8 mouse cellular contexts compared by ENCODE assay signal in the genomic region with DNA sequence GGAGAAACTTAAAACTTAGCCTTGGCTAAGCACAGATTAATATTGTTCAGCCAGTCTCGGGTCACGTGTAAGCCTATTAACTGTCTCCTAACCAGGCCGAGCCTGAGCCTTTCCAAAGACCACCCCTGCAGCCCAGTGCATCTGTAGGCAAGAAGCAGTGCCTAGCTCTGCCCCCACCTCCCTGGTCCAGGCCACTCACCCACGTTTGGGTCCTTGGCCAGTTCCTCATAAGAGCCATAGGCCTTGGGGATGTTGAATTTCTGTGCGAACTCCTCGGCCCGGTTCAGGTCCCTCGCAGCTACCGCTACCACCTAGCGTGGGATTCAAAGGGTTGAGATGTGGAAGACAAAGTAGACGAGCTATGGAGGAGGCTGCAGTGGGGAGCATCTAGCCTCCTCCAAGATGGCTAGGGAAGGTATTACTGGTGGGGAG. TPM values are rescaled to one million over a fixed set of nuclear protein-coding genes. Genes with fewer than 3 reads are reported as not detected.
DNase-seq lines count a peak whose midpoint lies in the region; ATAC-seq lines count a peak whose summit lies in the region.

No protein-coding gene starts in this region.

- H3K36me3 ChIP-seq in heart, embryonic 15.5 days, result peaks cover under 1% of the 10 kb centered on the region; the same call in 1 of the 2 replicates
- peaks cover 18% of the 10 kb centered on the region for H3K36me3 ChIP-seq in embryonic facial prominence, embryonic 10.5 days (replicated peaks)
- H3K36me3 ChIP-seq in limb, embryonic 10.5 days, result peaks cover 15% of the 10 kb centered on the region
- H3K36me3 ChIP-seq in neural tube, embryonic 14.5 days (ENCODE audit: control insufficient read depth, insufficient read depth, low read length), result 0 out of 2 replicates have a peak, but pooled peaks cover 2% of the 10 kb centered on the region

- H3K9ac ChIP-seq in heart, embryonic 15.5 days, result no peak overlapping the region
- H3K9ac ChIP-seq in neural tube, embryonic 14.5 days (replicated peaks; ENCODE audit: low read depth, low read length), result peak overlapping the region; percentile 44; the same call in 1 of the 2 replicates

- H3K9me3 ChIP-seq in heart, embryonic 15.5 days (replicated peaks), result no peaks in the 10 kb centered on the region
- H3K9me3 ChIP-seq in embryonic facial prominence, embryonic 10.5 days, result no peaks in the 10 kb centered on the region
- H3K9me3 ChIP-seq in limb, embryonic 10.5 days (replicated peaks), result no peaks in the 10 kb centered on the region
- H3K9me3 ChIP-seq in neural tube, embryonic 14.5 days (ENCODE audit: control insufficient read depth, low read length), result no peaks in the 10 kb centered on the region

- no peak for DNase-seq in heart, postnatal 10 days
- DNase-seq in embryonic facial prominence, embryonic 10.5 days (ENCODE audit: low spot score), result peak; percentile 55
- peak; percentile 52 for DNase-seq in limb, embryonic 10.5 days (ENCODE audit: low spot score)
- DNase-seq in testis, postnatal 14 days (ENCODE audit: low spot score), result no peak
- no peak for DNase-seq in frontal cortex, postnatal 25 days (ENCODE audit: low spot score in 2 of 2)
- no peak for DNase-seq in lung, postnatal 4 days

- WGBS in heart, embryonic 15.5 days, result 44% methylated on average over 11 of the region's 11 CpGs
- WGBS in embryonic facial prominence, embryonic 10.5 days, result 21% methylated on average over 11 of the region's 11 CpGs
- WGBS in limb, embryonic 10.5 days, result 38% methylated on average over 11 of the region's 11 CpGs
- 25% methylated on average over 11 of the region's 11 CpGs for WGBS in neural tube, embryonic 14.5 days

- peak overlapping the region; percentile 82 for H3K4me2 ChIP-seq in heart, embryonic 15.5 days
- peak overlapping the region; percentile 53 for H3K4me2 ChIP-seq in neural tube, embryonic 14.5 days (ENCODE audit: low read depth, low read length)

- intact Hi-C loops in heart, postnatal 10 days (cut with DNase I), result no loop called here

- H3K4me1 ChIP-seq in heart, embryonic 15.5 days (replicated peaks), result peaks cover 14% of the 10 kb centered on the region
- H3K4me1 ChIP-seq in embryonic facial prominence, embryonic 10.5 days, result peaks cover 45% of the 10 kb centered on the region
- peaks cover 33% of the 10 kb centered on the region for H3K4me1 ChIP-seq in limb, embryonic 10.5 days
- peaks cover 4% of the 10 kb centered on the region; the same call in 1 of the 2 replicates for H3K4me1 ChIP-seq in neural tube, embryonic 14.5 days (ENCODE audit: control insufficient read depth, insufficient read depth, low read length)

- H3K27me3 ChIP-seq in heart, embryonic 15.5 days, result no peaks in the 10 kb centered on the region
- H3K27me3 ChIP-seq in embryonic facial prominence, embryonic 10.5 days (replicated peaks; ENCODE audit: low read depth, poor library complexity, severe bottlenecking), result no peaks in the 10 kb centered on the region
- no peaks in the 10 kb centered on the region for H3K27me3 ChIP-seq in limb, embryonic 10.5 days (ENCODE audit: low read depth, poor library complexity, severe bottlenecking)
- H3K27me3 ChIP-seq in neural tube, embryonic 14.5 days (ENCODE audit: control insufficient read depth, insufficient read depth, low read length), result no peaks in the 10 kb centered on the region

- peak overlapping the region; percentile 57 for H3K4me3 ChIP-seq in heart, embryonic 15.5 days
- H3K4me3 ChIP-seq in embryonic facial prominence, embryonic 10.5 days, result peak overlapping the region; percentile 68
- H3K4me3 ChIP-seq in limb, embryonic 10.5 days, result peak overlapping the region; percentile 63
- peak overlapping the region; percentile 31; the same call in 1 of the 2 replicates for H3K4me3 ChIP-seq in neural tube, embryonic 14.5 days (ENCODE audit: low read depth, low read length)

- H3K27ac ChIP-seq in heart, embryonic 15.5 days, result peak overlapping the region; percentile 9; the same call in 1 of the 2 replicates
- H3K27ac ChIP-seq in embryonic facial prominence, embryonic 10.5 days (replicated peaks), result peak overlapping the region; percentile 90
- H3K27ac ChIP-seq in limb, embryonic 10.5 days, result peak overlapping the region; percentile 88
- H3K27ac ChIP-seq in neural tube, embryonic 14.5 days (ENCODE audit: low read depth, low read length), result peak overlapping the region; percentile 74

- peak; percentile 22; the same call in 1 of the 2 replicates for ATAC-seq in heart, embryonic 15.5 days (replicated peaks; ENCODE audit: insufficient number of reproducible peaks, insufficient read depth, low FRiP score, low read depth)
- peak; percentile 55 for ATAC-seq in neural tube, embryonic 14.5 days (ENCODE audit: low read depth)

RNA-seq across cellular contexts. Expression of gene Dhdh, which starts 0.7 kb away (rescaled TPM):
- 4.0 and 4.1 TPM in 2 replicates for polyA plus RNA-seq in heart, embryonic 15.5 days (2015; fragmentation: Nextera tagmentation; extraction: Ambion mirVana)
- total RNA-seq in heart, postnatal 10 days (2021), result 1 to 10 TPM; 4.7 to 6.0 TPM
- polyA plus RNA-seq in embryonic facial prominence, embryonic 10.5 days (2016; fragmentation: Nextera tagmentation; extraction: Ambion mirVana), result 5.7 and 7.4 TPM in 2 replicates
- polyA plus RNA-seq in limb, embryonic 10.5 days (2016; fragmentation: Nextera tagmentation; extraction: Ambion mirVana), result 4.9 and 5.8 TPM in 2 replicates
- 4.0 and 4.6 TPM in 2 replicates for polyA plus RNA-seq in neural tube, embryonic 14.5 days (2014; fragmentation: Nextera tagmentation; extraction: Ambion mirVana)

RNA-seq across cellular contexts. Expression of gene Gm45808, which starts 1.3 kb away (rescaled TPM):
- polyA plus RNA-seq in heart, embryonic 15.5 days (2015; fragmentation: Nextera tagmentation; extraction: Ambion mirVana), result not detected in 2 replicates
- 1 to 10 TPM; 2.2 to 2.5 TPM for total RNA-seq in heart, postnatal 10 days (2021)
- not detected in 2 replicates for polyA plus RNA-seq in embryonic facial prominence, embryonic 10.5 days (2016; fragmentation: Nextera tagmentation; extraction: Ambion mirVana)
- not detected in 2 replicates for polyA plus RNA-seq in limb, embryonic 10.5 days (2016; fragmentation: Nextera tagmentation; extraction: Ambion mirVana)
- not detected in 2 replicates for polyA plus RNA-seq in neural tube, embryonic 14.5 days (2014; fragmentation: Nextera tagmentation; extraction: Ambion mirVana)

RNA-seq across cellular contexts. Expression of gene Tulp2, which starts 6.2 kb away (rescaled TPM):
- 0.28 and 1.3 TPM in 2 replicates for polyA plus RNA-seq in heart, embryonic 15.5 days (2015; fragmentation: Nextera tagmentation; extraction: Ambion mirVana)
- not detected for total RNA-seq in heart, postnatal 10 days (2021)
- 0.93 and 1.4 TPM in 2 replicates for polyA plus RNA-seq in embryonic facial prominence, embryonic 10.5 days (2016; fragmentation: Nextera tagmentation; extraction: Ambion mirVana)
- polyA plus RNA-seq in limb, embryonic 10.5 days (2016; fragmentation: Nextera tagmentation; extraction: Ambion mirVana), result 1.8 and 2.2 TPM in 2 replicates
- polyA plus RNA-seq in neural tube, embryonic 14.5 days (2014; fragmentation: Nextera tagmentation; extraction: Ambion mirVana), result 0.17 and 0.31 TPM in 2 replicates

RNA-seq across cellular contexts. Expression of gene Bax, which starts 21.2 kb away (rescaled TPM):
- 107 and 112 TPM in 2 replicates for polyA plus RNA-seq in heart, embryonic 15.5 days (2015; fragmentation: Nextera tagmentation; extraction: Ambion mirVana)
- total RNA-seq in heart, postnatal 10 days (2021), result 10 to 100 TPM; 44.5 to 45.8 TPM
- 243 and 247 TPM in 2 replicates for polyA plus RNA-seq in embryonic facial prominence, embryonic 10.5 days (2016; fragmentation: Nextera tagmentation; extraction: Ambion mirVana)
- polyA plus RNA-seq in limb, embryonic 10.5 days (2016; fragmentation: Nextera tagmentation; extraction: Ambion mirVana), result 248 and 297 TPM in 2 replicates
- 107 and 215 TPM in 2 replicates for polyA plus RNA-seq in neural tube, embryonic 14.5 days (2014; fragmentation: Nextera tagmentation; extraction: Ambion mirVana)

RNA-seq across cellular contexts. Expression of gene Nucb1, which starts 22.3 kb away (rescaled TPM):
- 144 and 177 TPM in 2 replicates for polyA plus RNA-seq in heart, embryonic 15.5 days (2015; fragmentation: Nextera tagmentation; extraction: Ambion mirVana)
- 100 to 1,000 TPM; 144 to 151 TPM for total RNA-seq in heart, postnatal 10 days (2021)
- 115 and 123 TPM in 2 replicates for polyA plus RNA-seq in embryonic facial prominence, embryonic 10.5 days (2016; fragmentation: Nextera tagmentation; extraction: Ambion mirVana)
- polyA plus RNA-seq in limb, embryonic 10.5 days (2016; fragmentation: Nextera tagmentation; extraction: Ambion mirVana), result 116 and 125 TPM in 2 replicates
- polyA plus RNA-seq in neural tube, embryonic 14.5 days (2014; fragmentation: Nextera tagmentation; extraction: Ambion mirVana), result 115 and 134 TPM in 2 replicates

Comparison
In these comparisons a context has a peak if more than half of its experiments do, and no peak if none do; other contexts are left out.
1. H3K27ac ChIP-seq: peak in every context shown above with its lines; median percentile 90 in embryonic facial prominence, embryonic 10.5 days; 88 in limb, embryonic 10.5 days; 74 in neural tube, embryonic 14.5 days; 9 in heart, embryonic 15.5 days.
2. DNase-seq: peak in embryonic facial prominence, embryonic 10.5 days (single experiment) and limb, embryonic 10.5 days (single experiment); none in heart, postnatal 10 days (0 of 2), testis, postnatal 14 days (single experiment), frontal cortex, postnatal 25 days (0 of 2) and lung, postnatal 4 days (0 of 2).
3. Peak in every context shown above with its lines, with median percentiles within 50 percentile points of each other: H3K4me3 ChIP-seq.